Mouse (Mus musculus) E14TG2a.4 (cell line): ENCODE results near the gene Dock7.

Experiments
- CTCF ChIP-seq: conservative IDR thresholded peaks from 2 replicates; pipeline ENCODE4 v1.5.1; 2014; ENCODE audit warnings: low read length
- NANOG ChIP-seq: IDR thresholded peaks from 2 replicates; pipeline ENCODE4 v1.6.1; 2014; ENCODE audit warnings: borderline replicate concordance, low read length, mixed read lengths
- POU5F1 ChIP-seq: IDR thresholded peaks from 2 replicates; pipeline ENCODE4 v1.6.1; 2014; ENCODE audit warnings: low read length, borderline replicate concordance

DNA sequence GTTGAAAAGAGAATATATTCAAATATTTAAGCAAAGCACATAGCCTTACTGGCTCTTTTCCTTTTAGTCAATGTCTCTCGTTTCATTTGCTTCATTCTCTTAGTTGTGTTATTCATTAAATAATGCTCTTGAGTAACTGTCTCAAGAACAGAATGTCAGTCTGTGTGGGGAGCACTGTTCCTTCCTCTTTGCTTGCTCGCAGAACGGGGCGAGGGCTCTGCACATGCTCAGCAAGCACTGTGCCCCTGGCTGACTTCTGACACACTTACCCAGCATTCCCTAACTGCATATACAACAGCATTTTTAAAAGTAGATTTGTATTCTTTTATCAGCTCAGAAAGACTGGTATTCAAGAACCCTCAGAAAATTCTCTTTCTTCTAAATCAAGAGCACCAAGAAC lies 87.8 kb downstream of the Dock7 start:
- no peak for TF ChIP-seq CTCF
- TF ChIP-seq NANOG = no peak
- TF ChIP-seq POU5F1 = no peak
